Mouse (Mus musculus) urinary bladder, postnatal 10 days (tissue): ENCODE data around the gene Arid1a.

Experiments
- DNase-seq: peaks from one replicate; pipeline ENCODE4 v3.0.0; 2022; ENCODE audit warnings: low spot score

Gene Arid1a

GRCm38 (mm10) chr4:133756514-133757268, at the start of gene Arid1a:
Gene Arid1a (minus strand): TSS chr4:133756769.
- DNase-seq = peak; percentile 77

DNA sequence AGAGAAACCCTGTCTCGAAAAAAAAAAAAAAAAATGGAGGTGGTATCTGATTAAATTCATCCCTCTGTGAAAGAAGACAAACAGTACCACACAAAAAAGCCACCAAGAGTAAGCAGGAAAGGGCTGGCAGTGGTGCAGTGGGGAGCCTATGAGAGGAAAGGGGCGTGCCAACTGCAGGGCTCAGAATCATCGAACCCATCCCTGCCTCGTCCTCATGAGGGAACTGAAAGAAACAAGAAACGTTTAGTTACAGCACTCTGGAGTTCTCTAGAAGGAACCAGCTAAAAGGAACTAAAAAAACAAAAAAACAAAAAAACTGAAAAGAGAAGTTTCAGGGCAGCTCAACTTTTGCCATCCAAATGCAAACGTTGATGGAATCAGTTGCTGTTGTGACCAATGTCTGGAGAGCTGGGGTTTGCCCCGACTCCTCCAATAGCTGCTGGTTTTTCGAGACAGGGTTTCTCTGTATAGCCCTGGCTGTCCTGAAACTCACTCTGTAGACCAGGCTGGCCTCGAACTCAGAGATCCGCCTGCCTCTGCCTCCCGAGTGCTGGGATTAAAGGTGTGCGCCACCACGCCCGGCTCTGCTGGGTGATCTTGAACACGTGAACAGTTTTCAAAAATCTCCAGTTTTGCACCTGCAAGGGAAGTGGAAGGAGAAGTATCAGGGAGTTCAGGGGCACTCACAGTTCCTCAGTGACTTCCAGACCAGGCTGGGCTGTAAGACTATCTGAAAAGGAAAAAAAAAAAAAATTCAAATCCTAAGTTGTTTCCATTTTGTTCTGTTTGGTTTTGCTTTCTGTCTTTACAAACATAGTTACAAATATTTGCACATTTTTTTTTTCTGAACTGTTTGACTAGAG, 48.1 kb upstream of the Arid1a start:
- no peak for DNase-seq

DNA sequence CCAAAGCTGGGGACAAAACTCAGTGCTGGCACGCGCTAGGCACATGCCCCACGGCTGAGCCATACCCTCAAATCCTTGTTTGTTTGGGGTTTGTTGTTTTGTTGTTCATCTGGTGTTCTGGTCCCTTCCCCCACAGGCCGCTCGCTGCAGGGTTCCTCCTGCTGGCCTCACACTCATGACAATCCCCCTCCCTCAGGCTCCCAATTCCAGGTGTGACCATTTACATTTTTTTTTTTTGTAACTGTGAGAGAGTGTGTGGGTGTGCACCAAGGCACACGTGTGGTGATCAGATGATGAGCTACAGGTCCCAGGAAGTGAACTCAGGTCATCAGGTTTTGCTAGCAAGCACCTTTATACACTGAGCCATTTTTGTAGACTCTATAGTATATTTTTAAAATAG, 44.0 kb upstream of the Arid1a start:
- DNase-seq = no peak

DNA sequence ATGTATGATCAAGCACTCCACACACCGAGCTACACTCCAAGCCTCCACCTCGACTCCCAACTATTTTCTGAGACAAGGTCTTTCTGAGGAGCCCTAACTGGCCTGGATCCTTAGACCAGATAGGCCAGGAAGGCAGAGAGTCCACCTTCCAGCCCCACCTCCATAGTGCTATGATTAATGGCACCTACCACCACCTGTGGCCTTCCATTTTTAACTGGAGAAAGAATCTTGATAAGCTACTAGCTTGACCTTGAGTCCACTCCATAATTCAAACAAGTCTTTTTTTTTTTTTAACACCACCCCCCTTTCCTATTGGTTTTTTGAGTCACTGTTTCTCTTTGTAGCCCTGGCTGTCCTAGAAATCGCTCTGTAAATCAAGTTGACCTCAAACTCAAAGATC, 36.7 kb upstream of the Arid1a start:
- DNase-seq = no peak

- peak; percentile 29 for DNase-seq
Observed at GRCm38 (mm10) chr4:133774570-133775554, 18.3 kb upstream of the Arid1a start.

DNA sequence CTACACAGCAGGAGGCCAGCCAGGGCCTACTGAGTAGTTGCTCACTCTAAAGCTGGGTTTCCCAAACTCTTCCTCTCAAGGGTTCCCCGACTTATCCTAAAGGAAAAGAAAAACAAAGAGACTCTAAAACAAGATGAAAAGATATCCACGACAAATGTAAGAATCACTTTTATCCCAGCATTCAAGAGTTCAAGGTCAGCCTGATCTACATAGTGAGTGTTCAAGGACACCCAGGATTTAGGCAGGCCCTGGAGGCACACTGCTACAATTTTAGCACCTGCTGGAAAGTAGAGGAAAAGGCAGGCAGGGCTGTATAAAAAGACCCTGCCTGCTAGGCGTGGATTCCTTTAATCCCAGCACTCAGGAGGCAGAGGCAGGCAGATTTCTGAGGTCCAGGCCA, 12.6 kb upstream of the Arid1a start:
- no peak for DNase-seq

DNA sequence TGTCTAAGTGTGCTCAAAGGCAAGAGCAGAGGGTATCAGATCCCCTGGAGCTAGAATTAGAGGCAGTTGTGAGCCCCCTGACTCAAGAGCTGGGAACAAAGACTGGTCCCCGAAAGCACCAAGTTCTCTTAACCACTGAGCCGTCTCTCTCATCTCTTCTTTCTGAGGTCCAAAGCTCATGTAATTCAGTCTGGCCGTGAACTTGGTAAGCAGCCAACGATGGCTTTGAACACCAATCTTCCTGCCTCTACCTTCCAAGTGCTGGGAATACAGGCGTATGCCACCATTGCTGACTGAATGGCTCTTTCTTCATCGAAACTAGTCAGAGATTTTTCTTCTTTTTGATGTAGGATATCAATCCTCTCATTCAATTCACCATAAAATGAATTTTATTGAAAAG, 6.5 kb upstream of the Arid1a start:
- DNase-seq = no peak

GRCm38 (mm10) chr4:133759659-133760058, 3.1 kb upstream of the Arid1a start:
- no peak for DNase-seq

GRCm38 (mm10) chr4:133757269-133757835, 783 bp upstream of the Arid1a start:
- peak; percentile 38 for DNase-seq

DNA sequence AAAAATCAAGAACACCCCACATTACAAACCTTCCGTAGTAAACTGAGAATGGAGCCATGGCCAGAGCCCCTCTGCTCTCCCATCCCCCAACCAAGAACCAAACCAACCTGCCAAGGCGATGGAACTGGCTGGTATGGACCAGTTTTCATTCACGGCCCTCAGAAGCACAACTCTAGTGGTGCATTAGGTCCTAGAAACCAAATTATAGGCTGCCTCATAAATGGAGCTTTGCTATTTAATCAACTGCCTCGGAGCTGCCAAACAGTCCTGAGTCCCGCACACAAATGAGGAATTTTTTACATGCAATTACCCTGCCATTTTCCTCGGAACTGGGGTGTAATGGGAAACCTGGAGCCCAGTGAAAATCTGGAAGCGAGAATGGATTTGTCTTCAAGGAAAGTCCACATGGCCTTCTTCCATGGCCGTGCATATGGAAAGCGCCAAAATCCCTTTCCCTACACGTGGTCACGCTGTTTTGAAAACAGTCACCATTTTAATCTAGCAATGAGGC, 653 bp downstream of the Arid1a start:
- no peak for DNase-seq

GRCm38 (mm10) chr4:133754871-133755765, 1.5 kb downstream of the Arid1a start:
- DNase-seq = no peak

- DNase-seq = peak; percentile 94
Observed at GRCm38 (mm10) chr4:133754238-133754637, 2.3 kb downstream of the Arid1a start.

- DNase-seq = peak; percentile 33
Observed at GRCm38 (mm10) chr4:133753375-133754190, 3.0 kb downstream of the Arid1a start.

DNA sequence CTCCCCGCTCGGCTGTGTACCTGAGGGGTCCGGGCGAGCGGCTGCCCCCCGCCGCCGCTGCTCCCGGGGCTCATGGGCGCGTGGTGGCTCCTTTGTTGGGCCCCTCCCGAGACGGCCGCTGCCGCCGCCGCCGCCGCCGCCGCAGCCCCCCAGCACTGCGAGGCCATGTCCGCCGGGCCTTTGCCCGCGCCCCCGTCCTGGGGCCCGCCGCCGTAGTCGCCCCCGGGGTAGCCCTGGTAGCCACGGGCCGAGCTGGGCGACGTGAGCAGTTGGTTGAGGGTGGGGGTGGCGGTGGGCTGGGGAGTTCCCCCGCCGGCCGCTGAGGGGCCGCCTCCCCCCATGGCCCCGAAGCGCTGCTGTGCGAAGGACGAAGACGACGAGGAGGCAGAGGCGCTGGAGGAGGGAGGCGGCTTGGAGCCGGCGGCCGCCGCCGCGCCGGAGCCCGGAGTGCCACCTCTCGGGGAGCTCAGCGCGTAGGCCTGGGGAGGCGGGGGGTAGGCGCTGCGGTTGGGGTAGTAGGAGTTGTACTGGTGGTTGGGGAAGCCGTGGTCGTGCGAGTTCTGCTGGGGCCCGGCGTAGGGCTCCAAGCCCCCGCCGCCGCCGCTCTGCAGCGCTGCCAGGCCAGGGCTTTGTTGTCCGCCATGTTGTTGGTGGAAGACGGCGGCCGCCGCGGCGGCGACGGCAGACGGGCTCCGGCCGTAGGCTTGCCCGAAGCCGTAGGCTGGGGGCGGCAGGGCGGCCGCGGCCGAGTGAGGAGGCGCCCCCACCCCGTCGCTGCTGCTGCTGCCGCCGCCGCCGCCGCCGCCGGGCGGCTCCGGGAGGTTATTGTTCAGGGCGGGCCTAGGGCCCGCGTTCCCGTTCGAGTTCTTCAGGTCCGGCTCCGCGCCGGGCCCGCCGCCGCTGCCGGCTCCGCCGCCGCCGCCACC, 3.9 kb downstream of the Arid1a start:
- DNase-seq = no peak

DNA sequence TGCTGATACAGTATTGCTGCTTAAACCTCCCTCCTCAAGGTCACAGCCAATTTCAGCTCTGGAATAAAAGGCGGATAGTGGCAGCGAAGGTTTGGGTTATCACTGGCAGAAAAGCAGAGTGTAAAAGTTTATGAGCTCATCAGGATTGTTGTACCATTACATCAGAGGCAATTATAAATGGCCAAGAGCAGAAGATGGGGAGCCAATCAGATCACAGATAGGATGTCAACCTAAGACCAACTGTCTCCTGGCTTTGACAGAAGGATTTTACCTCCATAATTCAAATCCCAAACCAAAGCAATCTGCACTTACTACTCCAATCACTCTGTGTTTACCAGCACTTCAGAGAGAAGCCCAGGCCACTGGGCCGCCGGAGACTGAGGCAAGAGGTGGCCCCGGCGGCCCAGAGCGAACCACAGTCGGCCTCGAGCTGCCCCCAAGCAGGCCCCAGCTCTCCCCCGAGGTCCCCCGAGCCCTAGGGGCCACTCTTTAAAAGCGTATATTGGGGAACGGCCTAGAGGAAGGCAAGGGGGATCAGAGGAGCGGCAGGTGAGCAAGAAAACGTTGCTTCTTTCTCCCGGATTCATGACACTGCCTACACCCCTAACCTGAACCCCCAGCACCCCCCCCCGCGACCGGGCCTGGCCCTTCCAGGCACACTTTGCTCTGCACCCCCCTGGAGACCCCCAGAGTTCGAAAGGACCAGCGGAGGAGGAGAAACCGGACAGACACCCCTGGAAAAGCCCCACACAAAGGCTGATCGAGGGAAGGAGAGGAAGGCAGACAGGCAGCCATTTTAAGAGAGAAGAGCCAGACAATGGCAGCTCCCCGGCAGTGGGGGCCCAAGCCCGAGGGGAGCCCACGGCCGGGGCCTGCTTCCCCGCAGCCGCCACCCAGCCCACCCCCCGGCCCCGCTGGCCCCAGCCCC, 4.8 kb downstream of the Arid1a start:
- no peak for DNase-seq

- no peak for DNase-seq
Observed at GRCm38 (mm10) chr4:133750184-133750775, 6.3 kb downstream of the Arid1a start.

DNA sequence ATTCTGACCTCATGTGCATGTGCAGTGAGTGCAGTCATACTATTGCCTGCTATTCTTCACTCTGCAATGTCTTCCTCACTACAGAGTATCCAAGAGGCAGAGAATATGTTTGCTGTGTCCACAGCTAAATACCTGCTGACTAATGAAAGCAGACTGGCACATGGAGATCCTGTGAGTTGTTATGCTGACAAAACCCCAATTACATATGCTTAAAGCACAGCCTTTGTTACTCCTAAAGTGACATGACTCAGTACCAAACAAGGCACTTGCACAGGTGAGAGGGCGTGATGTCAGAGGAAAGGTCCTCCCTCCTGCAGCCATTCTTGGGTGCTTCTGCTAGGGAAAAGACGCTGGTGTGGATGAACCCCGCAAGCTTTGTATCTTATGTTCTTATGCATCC, 21.3 kb downstream of the Arid1a start:
- DNase-seq = no peak
